Mouse (Mus musculus) forebrain, postnatal 0 days (tissue): Measurements from ENCODE around the gene Urah. TPM values are rescaled to one million over a fixed set of nuclear protein-coding genes. Genes with fewer than 3 reads are reported as not detected.

Source experiments
- ATAC-seq: fragments of 200-750 bp; cut with Nextera tagmentation; 2 replicates; pipeline ENCODE4 v1.8.0; 2017; ENCODE audit warnings: mild to moderate bottlenecking, moderate library complexity
- DNase-seq: peaks from one replicate; pipeline ENCODE4 v3.0.0-alpha.2; 2015
- H3K27ac ChIP-seq: fragments of 300-500 bp; sonication (generic); 2 replicates; pipeline ENCODE4 v1.5.1; 2014; ENCODE audit warnings: low read depth, mild to moderate bottlenecking, antibody characterized with exemption, low read length, moderate library complexity, mixed read lengths
- H3K27me3 ChIP-seq: fragments of 300-500 bp; sonication (generic); 2 replicates; pipeline ENCODE4 v1.6.1; 2014; ENCODE audit warnings: mild to moderate bottlenecking, low read length, mixed read lengths; ENCODE audit not compliant: insufficient read depth
- H3K36me3 ChIP-seq: fragments of 300-500 bp; sonication (generic); 2 replicates; pipeline ENCODE4 v1.6.1; 2014; ENCODE audit warnings: mild to moderate bottlenecking, moderate library complexity; ENCODE audit not compliant: insufficient read depth
- H3K4me1 ChIP-seq: fragments of 300-500 bp; sonication (generic); 2 replicates; pipeline ENCODE4 v1.6.1; 2014; ENCODE audit warnings: antibody characterized with exemption; ENCODE audit not compliant: insufficient read depth
- H3K4me2 ChIP-seq: fragments of 300-500 bp; sonication (generic); 2 replicates; pipeline ENCODE4 v1.6.1; 2014; ENCODE audit warnings: low read depth, mild to moderate bottlenecking, moderate library complexity
- H3K4me3 ChIP-seq: fragments of 300-500 bp; sonication (generic); 2 replicates; pipeline ENCODE4 v1.5.1; 2014; ENCODE audit warnings: low read depth, low read length, mixed read lengths
- H3K9ac ChIP-seq: fragments of 300-500 bp; sonication (generic); 2 replicates; pipeline ENCODE4 v1.6.1; 2014; ENCODE audit warnings: mild to moderate bottlenecking
- H3K9me3 ChIP-seq: fragments of 300-500 bp; sonication (generic); 2 replicates; pipeline ENCODE4 v1.6.1; 2016; ENCODE audit warnings: low read length
- CTCF ChIP-seq: sonication (generic); IDR thresholded peaks from 2 replicates; pipeline ENCODE4 v1.5.1; 2016; ENCODE audit warnings: antibody characterized with exemption, control low read depth, low read depth
- WGBS: fragments of 180-500 bp; shearing (Covaris S2); extraction: QIAGEN DNeasy Blood & Tissue Kit; methylation state at CpG from one replicate; pipeline ENCODE4 v1.1.7; 2014; 5-methylcytosine and 5-hydroxymethylcytosine counted together
- polyA plus RNA-seq: library from polyadenylated mRNA; unstranded; fragments of >200 nt; fragmentation: Nextera tagmentation; extraction: Ambion mirVana; gene quantifications from 2 replicates; pipeline ENCODE4 v1.2.1, GENCODE M21; 2015
- total RNA-seq: library from RNA; depleted of rRNA; stranded (reverse); fragments of >200 nt; gene quantifications from 2 replicates; pipeline ENCODE4 v1.2.3, GENCODE M21; 2014

Urah gene
- total and polyA plus RNA-seq, 2 experiments from 2014 or later = 0.64 TPM; not detected in 1

GRCm38 (mm10) chr7:140848591-140848990, 13.8 kb downstream of the Urah start:
- DNase-seq (no peak), ATAC-seq (no peak)
- Histone ChIP-seq H3K27me3 (no peaks in the 10 kb centered on the region), H3K36me3 (peaks cover 22% of the 10 kb centered on the region), H3K4me1 (no peaks in the 10 kb centered on the region), H3K9me3 (no peaks in the 10 kb centered on the region), H3K9ac (no peak overlapping the region), H3K4me2 (no peak overlapping the region), H3K27ac (no peak overlapping the region), H3K4me3 (no peak overlapping the region)
- WGBS = 97% methylated on average over 10 of the region's 10 CpGs
- TF ChIP-seq CTCF = no peak

- ATAC-seq (no peak), DNase-seq (no peak)
- H3K27me3 ChIP-seq = no peaks in the 10 kb centered on the region
- H3K4me1 ChIP-seq = peaks cover 8% of the 10 kb centered on the region
- H3K36me3 ChIP-seq = peaks cover 33% of the 10 kb centered on the region
- TF ChIP-seq CTCF = no peak
- no peak overlapping the region for H3K4me2 ChIP-seq
- H3K9me3 ChIP-seq = no peaks in the 10 kb centered on the region
- H3K4me3 ChIP-seq = no peak overlapping the region
- H3K9ac ChIP-seq = no peak overlapping the region
- no peak overlapping the region for H3K27ac ChIP-seq
- 97% methylated on average over 4 of the region's 4 CpGs for WGBS
These were observed 17.1 kb downstream of the Urah start for GRCm38 (mm10) chr7:140851916-140852315.

GRCm38 (mm10) chr7:140853386-140853785, 18.6 kb downstream of the Urah start:
- H3K4me3 ChIP-seq = no peak overlapping the region
- H3K27me3 ChIP-seq = no peaks in the 10 kb centered on the region
- peaks cover 14% of the 10 kb centered on the region for H3K4me1 ChIP-seq
- 87% methylated on average over 9 of the region's 9 CpGs for WGBS
- H3K36me3 ChIP-seq = peaks cover 33% of the 10 kb centered on the region
- DNase-seq (no peak), ATAC-seq (no peak)
- H3K9me3 ChIP-seq = no peaks in the 10 kb centered on the region
- H3K4me2 ChIP-seq = no peak overlapping the region
- no peak for TF ChIP-seq CTCF
- no peak overlapping the region for H3K27ac ChIP-seq
- H3K9ac ChIP-seq = no peak overlapping the region

- 94% methylated on average over 18 of the region's 18 CpGs for WGBS
- no peak for TF ChIP-seq CTCF
- Histone ChIP-seq H3K4me1 (peaks cover 21% of the 10 kb centered on the region), H3K9ac (no peak overlapping the region), H3K4me3 (no peak overlapping the region), H3K9me3 (no peaks in the 10 kb centered on the region), H3K27me3 (no peaks in the 10 kb centered on the region), H3K4me2 (no peak overlapping the region), H3K27ac (no peak overlapping the region), H3K36me3 (peaks cover 38% of the 10 kb centered on the region)
- DNase-seq = no peak
- no peak for ATAC-seq
These were observed 19.7 kb downstream of the Urah start for GRCm38 (mm10) chr7:140854483-140854882.

GRCm38 (mm10) chr7:140855181-140855580, 20.4 kb downstream of the Urah start:
- Histone ChIP-seq H3K9me3 (no peaks in the 10 kb centered on the region), H3K27me3 (no peaks in the 10 kb centered on the region), H3K27ac (no peak overlapping the region), H3K4me3 (peak overlapping the region; percentile 59), H3K36me3 (peaks cover 45% of the 10 kb centered on the region), H3K4me1 (peaks cover 21% of the 10 kb centered on the region), H3K9ac (peak overlapping the region; percentile 87), H3K4me2 (peak overlapping the region; percentile 80)
- WGBS = 73% methylated on average over 9 of the region's 9 CpGs
- TF ChIP-seq CTCF = no peak
- DNase-seq (no peak), ATAC-seq (no peak)

- peak; percentile 85 for ATAC-seq
- Histone ChIP-seq H3K9ac (peak within 1 kb of the TSS; percentile 87), H3K27ac (peak within 1 kb of the TSS; percentile 92), H3K4me1 (peaks cover 21% of the 10 kb centered on the region), H3K27me3 (no peaks in the 10 kb centered on the region), H3K4me3 (peak within 1 kb of the TSS; percentile 59), H3K9me3 (no peaks in the 10 kb centered on the region), H3K4me2 (peak within 1 kb of the TSS; percentile 80), H3K36me3 (peaks cover 55% of the 10 kb centered on the region)
- peak; percentile 37; the same call in 1 of the 2 replicates for TF ChIP-seq CTCF
- peak; percentile 89 for DNase-seq
- 2% methylated on average over 51 of the region's 51 CpGs for WGBS
These were observed 21.3 kb downstream of the Urah start, which contains the start of gene Gm45785 for GRCm38 (mm10) chr7:140855860-140856784. Gm45785 (minus strand) TSS chr7:140856331.
